Mouse (Mus musculus) bone marrow, adult 2 months (tissue): ENCODE data around the gene Rapgef4.

Source experiments
- CTCF ChIP-seq: fragments of 200-500 bp; IDR thresholded peaks from 2 replicates; pipeline ENCODE4 v1.5.1; 2011; ENCODE audit warnings: low read length, control low read depth; ENCODE audit not compliant: control insufficient read depth, insufficient read depth
- POLR2A ChIP-seq: fragments of 200-500 bp; IDR thresholded peaks from 2 replicates; pipeline ENCODE4 v1.6.1; 2011; ENCODE audit warnings: low read depth, mild to moderate bottlenecking, control low read depth, low read length, borderline replicate concordance; ENCODE audit not compliant: control insufficient read depth

DNA sequence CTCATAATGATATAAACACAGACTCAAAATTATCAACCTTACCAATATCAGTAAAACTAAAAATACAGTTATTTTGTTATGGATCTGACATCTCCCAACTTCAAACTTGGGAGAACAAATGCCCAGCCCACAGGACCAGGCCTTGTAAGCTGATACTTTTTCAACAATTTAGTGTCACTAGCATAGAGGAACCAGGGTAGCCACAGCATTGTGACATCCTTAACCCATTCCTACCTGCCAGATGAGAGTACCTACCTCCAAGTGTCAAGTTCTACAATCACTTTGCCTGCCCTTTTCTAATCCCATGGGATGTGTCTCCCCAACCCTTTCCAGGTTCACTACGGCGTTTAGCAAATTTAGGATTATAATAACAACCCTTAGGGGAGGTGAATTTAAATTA, 257.4 kb downstream of the Rapgef4 start:
- TF ChIP-seq POLR2A (no peak), CTCF (no peak)
